Mouse (Mus musculus): ENCODE measurements around the gene Slc37a3. TPM values are rescaled to one million over a fixed set of nuclear protein-coding genes. Genes with fewer than 3 reads are reported as not detected.

The Slc37a3 gene
- polyA plus RNA-seq, 1 experiment from 2014 or later, result 69.3 TPM

- no peak overlapping the region for H3K9ac ChIP-seq (replicated peaks; ENCODE audit: low read depth, low read length)
- H3K4me3 ChIP-seq (replicated peaks; ENCODE audit: low read length), result no peak overlapping the region
- H3K36me3 ChIP-seq (ENCODE audit: control insufficient read depth, insufficient read depth), result no peaks in the 10 kb centered on the region
- ATAC-seq, result no peak
- H3K27me3 ChIP-seq (replicated peaks; ENCODE audit: control insufficient read depth, insufficient read depth, low read length), result no peaks in the 10 kb centered on the region
- H3K4me2 ChIP-seq (ENCODE audit: low read length), result no peak overlapping the region
- no peak overlapping the region for H3K27ac ChIP-seq (ENCODE audit: low read length)
- H3K9me3 ChIP-seq (ENCODE audit: control insufficient read depth, low read length), result no peaks in the 10 kb centered on the region
- H3K4me1 ChIP-seq (replicated peaks; ENCODE audit: control insufficient read depth, insufficient read depth, low read length), result peaks cover 11% of the 10 kb centered on the region
- WGBS, result 85% methylated on average over 5 of the region's 6 CpGs
These were observed 61.4 kb downstream of the Slc37a3 start for GRCm38 (mm10) chr6:39316089-39316488.

GRCm38 (mm10) chr6:39314461-39314860 lies 63.0 kb downstream of the Slc37a3 start:
- H3K27ac ChIP-seq (ENCODE audit: low read length), result no peak overlapping the region
- no peaks in the 10 kb centered on the region for H3K27me3 ChIP-seq (replicated peaks; ENCODE audit: control insufficient read depth, insufficient read depth, low read length)
- H3K9me3 ChIP-seq (ENCODE audit: control insufficient read depth, low read length), result no peaks in the 10 kb centered on the region
- no peak overlapping the region for H3K9ac ChIP-seq (replicated peaks; ENCODE audit: low read depth, low read length)
- H3K36me3 ChIP-seq (ENCODE audit: control insufficient read depth, insufficient read depth), result no peaks in the 10 kb centered on the region
- no peak overlapping the region for H3K4me3 ChIP-seq (replicated peaks; ENCODE audit: low read length)
- 92% methylated on average over 12 of the region's 12 CpGs for WGBS
- no peak for ATAC-seq
- H3K4me1 ChIP-seq (replicated peaks; ENCODE audit: control insufficient read depth, insufficient read depth, low read length), result peaks cover 11% of the 10 kb centered on the region
- no peak overlapping the region for H3K4me2 ChIP-seq (ENCODE audit: low read length)

- no peak overlapping the region for H3K9ac ChIP-seq (replicated peaks; ENCODE audit: low read depth, low read length)
- no peaks in the 10 kb centered on the region for H3K9me3 ChIP-seq (ENCODE audit: control insufficient read depth, low read length)
- no peaks in the 10 kb centered on the region for H3K36me3 ChIP-seq (ENCODE audit: control insufficient read depth, insufficient read depth)
- H3K27ac ChIP-seq (ENCODE audit: low read length), result no peak overlapping the region
- no peaks in the 10 kb centered on the region for H3K4me1 ChIP-seq (replicated peaks; ENCODE audit: control insufficient read depth, insufficient read depth, low read length)
- no peak overlapping the region for H3K4me2 ChIP-seq (ENCODE audit: low read length)
- 86% methylated on average over 3 of the region's 3 CpGs for WGBS
- no peaks in the 10 kb centered on the region for H3K27me3 ChIP-seq (replicated peaks; ENCODE audit: control insufficient read depth, insufficient read depth, low read length)
- ATAC-seq, result no peak
- no peak overlapping the region for H3K4me3 ChIP-seq (replicated peaks; ENCODE audit: low read length)
These were observed 65.7 kb downstream of the Slc37a3 start for GRCm38 (mm10) chr6:39311786-39312185.

GRCm38 (mm10) chr6:39304371-39304874 lies 73.1 kb downstream of the Slc37a3 start:
- H3K9ac ChIP-seq (replicated peaks; ENCODE audit: low read depth, low read length), result no peak overlapping the region
- peaks cover 2% of the 10 kb centered on the region; the same call in 1 of the 2 replicates for H3K4me1 ChIP-seq (replicated peaks; ENCODE audit: control insufficient read depth, insufficient read depth, low read length)
- H3K9me3 ChIP-seq (ENCODE audit: control insufficient read depth, low read length), result no peaks in the 10 kb centered on the region
- H3K4me2 ChIP-seq (ENCODE audit: low read length), result no peak overlapping the region
- no peak for ATAC-seq
- no peak overlapping the region for H3K4me3 ChIP-seq (replicated peaks; ENCODE audit: low read length)
- no peaks in the 10 kb centered on the region for H3K27me3 ChIP-seq (replicated peaks; ENCODE audit: control insufficient read depth, insufficient read depth, low read length)
- WGBS, result 8% methylated on average over 6 of the region's 6 CpGs
- peak overlapping the region; percentile 20; the same call in 1 of the 2 replicates for H3K27ac ChIP-seq (ENCODE audit: low read length)
- H3K36me3 ChIP-seq (ENCODE audit: control insufficient read depth, insufficient read depth), result no peaks in the 10 kb centered on the region

- Histone ChIP-seq H3K9me3 (ENCODE audit: control insufficient read depth, low read length) (no peaks in the 10 kb centered on the region), H3K4me3 (replicated peaks; ENCODE audit: low read length) (no peak overlapping the region), H3K27ac (ENCODE audit: low read length) (no peak overlapping the region), H3K4me1 (replicated peaks; ENCODE audit: control insufficient read depth, insufficient read depth, low read length) (peaks cover 2% of the 10 kb centered on the region; the same call in 1 of the 2 replicates), H3K4me2 (ENCODE audit: low read length) (no peak overlapping the region), H3K9ac (replicated peaks; ENCODE audit: low read depth, low read length) (no peak overlapping the region), H3K27me3 (replicated peaks; ENCODE audit: control insufficient read depth, insufficient read depth, low read length) (no peaks in the 10 kb centered on the region), H3K36me3 (ENCODE audit: control insufficient read depth, insufficient read depth) (no peaks in the 10 kb centered on the region)
- WGBS, result 88% methylated on average over 3 of the region's 3 CpGs
- no peak for ATAC-seq
These were observed 76.0 kb downstream of the Slc37a3 start for GRCm38 (mm10) chr6:39301484-39301883.

- no peak for ATAC-seq
- Histone ChIP-seq H3K9me3 (ENCODE audit: control insufficient read depth, low read length) (no peaks in the 10 kb centered on the region), H3K4me2 (ENCODE audit: low read length) (no peak overlapping the region), H3K9ac (replicated peaks; ENCODE audit: low read depth, low read length) (no peak overlapping the region), H3K27me3 (replicated peaks; ENCODE audit: control insufficient read depth, insufficient read depth, low read length) (no peaks in the 10 kb centered on the region), H3K27ac (ENCODE audit: low read length) (no peak overlapping the region), H3K4me3 (replicated peaks; ENCODE audit: low read length) (no peak overlapping the region), H3K36me3 (ENCODE audit: control insufficient read depth, insufficient read depth) (no peaks in the 10 kb centered on the region), H3K4me1 (replicated peaks; ENCODE audit: control insufficient read depth, insufficient read depth, low read length) (no peaks in the 10 kb centered on the region)
- 94% methylated on average over 6 of the region's 6 CpGs for WGBS
These were observed 80.4 kb downstream of the Slc37a3 start for GRCm38 (mm10) chr6:39297079-39297478.

GRCm38 (mm10) chr6:39296474-39296873 lies 81.0 kb downstream of the Slc37a3 start:
- no peak overlapping the region for H3K27ac ChIP-seq (ENCODE audit: low read length)
- no peak overlapping the region for H3K4me3 ChIP-seq (replicated peaks; ENCODE audit: low read length)
- no peak overlapping the region for H3K9ac ChIP-seq (replicated peaks; ENCODE audit: low read depth, low read length)
- no peaks in the 10 kb centered on the region for H3K27me3 ChIP-seq (replicated peaks; ENCODE audit: control insufficient read depth, insufficient read depth, low read length)
- no peaks in the 10 kb centered on the region for H3K9me3 ChIP-seq (ENCODE audit: control insufficient read depth, low read length)
- ATAC-seq, result no peak
- no peak overlapping the region for H3K4me2 ChIP-seq (ENCODE audit: low read length)
- no peaks in the 10 kb centered on the region for H3K36me3 ChIP-seq (ENCODE audit: control insufficient read depth, insufficient read depth)
- 77% methylated on average over 4 of the region's 4 CpGs for WGBS
- H3K4me1 ChIP-seq (replicated peaks; ENCODE audit: control insufficient read depth, insufficient read depth, low read length), result no peaks in the 10 kb centered on the region

GRCm38 (mm10) chr6:39295727-39296411 lies 81.6 kb downstream of the Slc37a3 start:
- WGBS, result 44% methylated on average over 14 of the region's 14 CpGs
- H3K4me1 ChIP-seq (replicated peaks; ENCODE audit: control insufficient read depth, insufficient read depth, low read length), result no peaks in the 10 kb centered on the region
- H3K4me2 ChIP-seq (ENCODE audit: low read length), result no peak overlapping the region
- no peak overlapping the region for H3K27ac ChIP-seq (ENCODE audit: low read length)
- no peak overlapping the region for H3K4me3 ChIP-seq (replicated peaks; ENCODE audit: low read length)
- no peaks in the 10 kb centered on the region for H3K36me3 ChIP-seq (ENCODE audit: control insufficient read depth, insufficient read depth)
- H3K9me3 ChIP-seq (ENCODE audit: control insufficient read depth, low read length), result no peaks in the 10 kb centered on the region
- no peak for ATAC-seq
- H3K9ac ChIP-seq (replicated peaks; ENCODE audit: low read depth, low read length), result no peak overlapping the region
- no peaks in the 10 kb centered on the region for H3K27me3 ChIP-seq (replicated peaks; ENCODE audit: control insufficient read depth, insufficient read depth, low read length)

GRCm38 (mm10) chr6:39289721-39290120 lies 87.8 kb downstream of the Slc37a3 start:
- 78% methylated on average over 7 of the region's 7 CpGs for WGBS
- no peak overlapping the region for H3K9ac ChIP-seq (replicated peaks; ENCODE audit: low read depth, low read length)
- no peaks in the 10 kb centered on the region for H3K36me3 ChIP-seq (ENCODE audit: control insufficient read depth, insufficient read depth)
- no peak overlapping the region for H3K4me2 ChIP-seq (ENCODE audit: low read length)
- H3K9me3 ChIP-seq (ENCODE audit: control insufficient read depth, low read length), result 0 out of 2 replicates have a peak, but pooled peaks cover 2% of the 10 kb centered on the region
- no peak overlapping the region for H3K4me3 ChIP-seq (replicated peaks; ENCODE audit: low read length)
- H3K4me1 ChIP-seq (replicated peaks; ENCODE audit: control insufficient read depth, insufficient read depth, low read length), result no peaks in the 10 kb centered on the region
- H3K27me3 ChIP-seq (replicated peaks; ENCODE audit: control insufficient read depth, insufficient read depth, low read length), result no peaks in the 10 kb centered on the region
- no peak overlapping the region for H3K27ac ChIP-seq (ENCODE audit: low read length)
- no peak for ATAC-seq
